Mouse (Mus musculus) spleen, postnatal 4 days (tissue): ENCODE data around the gene Dhfr.

Source experiments
- DNase-seq, 2 experiments: peaks; one replicate each; pipeline ENCODE4 v3.0.0; 2022; ENCODE audit warnings: low spot score in 2 of 2

Gene Dhfr

GRCm38 (mm10) chr13:92354456-92355271 is at the start of gene Dhfr, which contains the start of gene Msh3:
Gene Dhfr (plus strand): TSS chr13:92354726.
Gene Msh3 (minus strand): TSS chr13:92355003.
- peak; percentile 97 to 99 for DNase-seq

- no peak for DNase-seq
Measured at GRCm38 (mm10) chr13:92305680-92306079, 48.8 kb upstream of the Dhfr start, which contains the start of gene Gm20379. Gene Gm20379 (plus strand): TSS chr13:92305980.

DNA sequence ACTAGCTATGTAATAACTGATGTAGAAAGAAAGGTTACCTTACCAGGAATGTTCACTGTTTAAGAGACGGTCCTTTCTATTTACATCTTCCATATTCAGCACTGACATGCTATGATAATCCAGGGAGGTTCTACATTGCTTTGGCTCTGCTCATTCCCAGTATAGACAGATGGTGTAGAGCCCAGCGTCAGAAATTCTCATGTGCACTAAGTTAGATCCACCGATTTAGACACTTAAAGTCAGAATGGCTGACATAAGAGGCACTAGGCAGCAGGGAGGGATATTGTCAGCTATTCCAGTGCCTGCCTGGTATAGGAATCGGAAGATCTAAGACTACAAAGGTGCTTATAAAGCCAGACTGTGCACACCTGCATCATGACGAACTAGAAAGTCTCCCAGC is 39.9 kb upstream of the Dhfr start:
- no peak for DNase-seq

DNA sequence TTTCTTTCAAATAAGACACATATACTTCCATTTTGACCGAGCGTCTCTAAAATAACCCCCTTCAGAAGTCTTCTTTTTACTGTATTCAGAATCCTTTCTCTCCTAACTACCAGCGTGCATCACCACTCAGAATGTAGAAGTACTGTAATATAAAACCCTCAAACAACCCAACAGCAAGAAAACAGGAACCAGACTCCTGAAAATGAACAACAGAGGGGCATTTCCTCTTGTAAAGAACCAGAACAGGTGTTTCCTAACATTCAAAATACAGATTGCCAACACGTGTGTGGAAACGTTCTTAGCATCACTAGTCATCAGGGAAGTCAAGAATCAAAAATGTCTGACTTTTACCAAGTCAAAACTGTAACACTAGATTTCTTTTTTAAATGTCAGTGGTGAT is 33.8 kb upstream of the Dhfr start:
- no peak for DNase-seq

DNA sequence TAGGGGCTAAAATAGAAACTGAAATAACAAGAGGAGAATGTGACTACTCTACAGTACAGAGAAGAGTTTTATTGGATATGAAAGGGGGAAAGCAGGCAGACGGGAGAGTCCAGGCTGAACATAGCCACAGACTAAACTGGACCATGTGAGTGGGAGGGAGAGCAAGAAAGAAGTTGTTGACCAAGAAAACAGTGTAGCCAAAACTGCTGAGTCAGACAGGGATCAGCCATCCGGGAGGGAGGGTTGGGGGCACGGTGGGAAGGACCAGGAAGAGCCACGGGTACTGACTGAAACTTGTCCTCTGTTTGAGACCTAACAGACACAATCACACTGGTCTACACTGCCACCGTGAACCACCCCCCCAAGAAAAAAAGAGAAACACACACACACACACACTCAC is 28.5 kb upstream of the Dhfr start:
- DNase-seq: no peak

DNA sequence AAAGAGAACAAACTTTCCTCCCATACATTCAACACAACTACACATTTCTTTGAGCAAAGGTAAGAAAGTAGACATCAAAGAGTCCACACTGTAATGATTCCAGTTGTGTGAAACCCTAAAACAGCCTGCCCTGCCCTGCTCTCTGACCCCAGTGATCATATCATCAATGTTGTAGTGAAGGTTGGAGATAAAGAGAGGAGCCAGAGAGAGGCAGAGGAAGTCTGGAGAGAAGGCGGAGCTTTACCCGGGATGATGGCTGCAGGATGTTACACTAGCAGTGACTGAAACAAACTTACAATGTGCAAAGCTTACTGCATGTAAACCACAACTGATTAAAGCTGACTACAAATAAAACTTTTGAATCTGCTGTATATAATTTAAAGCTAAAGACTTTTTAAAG is 26.5 kb upstream of the Dhfr start:
- no peak for DNase-seq

DNA sequence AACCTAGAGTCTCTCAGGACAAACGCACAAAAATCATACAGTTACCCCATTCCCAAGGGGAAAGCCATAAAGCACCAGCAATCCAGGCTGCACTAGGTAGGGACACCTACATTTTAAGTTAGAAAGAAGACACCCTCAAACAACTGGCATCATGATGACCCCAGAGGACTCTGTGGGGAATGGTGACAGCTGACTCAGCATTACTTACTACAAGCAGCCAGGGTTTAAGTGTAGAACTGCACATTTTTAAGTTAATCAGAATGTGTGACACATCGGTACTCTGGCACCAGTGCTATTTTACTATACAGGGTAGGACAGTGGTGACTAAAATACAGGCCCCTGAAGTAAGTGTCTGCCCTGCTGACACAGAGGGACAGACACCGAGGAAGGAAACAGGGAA is 23.9 kb upstream of the Dhfr start:
- DNase-seq: no peak

GRCm38 (mm10) chr13:92332103-92332879 is 22.2 kb upstream of the Dhfr start:
- DNase-seq: no peak

DNA sequence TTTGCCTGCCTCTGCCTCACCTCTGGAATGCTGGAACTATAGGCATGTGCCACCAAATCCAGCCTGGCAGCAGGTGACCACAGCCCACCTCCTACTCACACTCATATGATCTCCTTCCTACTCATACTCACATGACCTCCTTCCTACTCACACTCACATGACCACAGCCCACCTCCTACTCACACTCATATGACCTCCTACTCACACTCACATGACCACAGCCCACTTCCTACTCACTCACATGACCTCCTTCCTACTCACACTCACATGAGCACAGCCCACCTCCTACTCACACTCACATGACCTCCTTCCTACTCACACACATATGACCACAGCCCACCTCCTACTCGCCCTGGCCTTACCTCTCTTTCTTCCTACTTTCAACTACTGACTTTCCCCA is 17.7 kb upstream of the Dhfr start:
- DNase-seq: no peak

DNA sequence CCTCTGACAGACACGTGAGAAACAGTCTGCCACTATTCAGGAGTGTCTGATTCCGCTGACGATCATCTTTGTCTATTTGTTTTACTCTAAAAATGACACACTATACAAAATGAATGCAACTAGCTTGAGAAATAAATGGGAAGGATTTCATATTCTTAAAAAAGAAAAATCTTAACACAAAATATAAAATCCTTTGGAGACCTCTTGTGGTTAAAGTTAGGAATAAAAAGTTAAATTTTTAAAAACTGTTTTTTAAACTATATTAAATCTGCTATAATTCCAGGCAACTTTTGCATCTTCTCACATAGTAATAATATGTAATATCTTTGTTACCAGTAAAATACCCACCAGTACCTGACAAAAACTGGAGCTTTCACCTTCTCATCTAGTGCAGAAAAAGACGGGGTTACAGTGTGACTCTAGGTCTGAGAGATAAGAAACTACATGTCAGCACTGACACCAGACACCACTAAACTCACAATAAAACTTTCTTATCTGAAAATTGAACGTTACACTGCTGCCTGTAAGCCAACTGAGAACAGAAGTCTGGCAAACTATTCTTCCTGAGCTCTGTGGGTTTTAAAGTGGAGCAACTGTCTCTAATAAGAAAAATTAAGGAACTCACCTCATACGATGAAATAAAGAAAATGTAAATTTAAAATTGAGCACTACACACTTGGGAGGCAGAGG is 16.6 kb upstream of the Dhfr start:
- no peak for DNase-seq

- no peak for DNase-seq
Measured at GRCm38 (mm10) chr13:92339787-92340186, 14.7 kb upstream of the Dhfr start.

GRCm38 (mm10) chr13:92344033-92344432 is 10.5 kb upstream of the Dhfr start:
- no peak for DNase-seq

DNA sequence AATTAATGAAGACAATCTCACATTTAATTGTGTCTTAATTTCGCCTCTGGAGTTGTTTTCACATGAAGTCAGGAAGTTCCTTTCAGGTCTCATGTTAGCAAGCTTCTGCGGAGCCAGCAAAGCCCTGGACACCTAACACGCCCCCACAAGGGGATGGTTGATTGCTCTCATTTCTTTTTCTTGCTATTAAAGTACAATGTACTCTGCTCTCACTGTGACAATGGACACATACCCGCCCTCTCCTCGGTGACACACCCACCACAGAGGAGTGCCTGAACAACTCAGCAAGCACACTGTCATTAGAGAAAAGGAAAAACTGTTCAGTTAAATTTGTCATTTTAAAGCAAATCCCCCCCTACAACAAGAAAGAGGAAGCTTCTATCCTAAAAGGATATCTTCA is 8.2 kb upstream of the Dhfr start:
- DNase-seq: no peak

GRCm38 (mm10) chr13:92351100-92351499 is 3.4 kb upstream of the Dhfr start:
- DNase-seq: peak in 1 of 2 experiments; percentile 13

DNA sequence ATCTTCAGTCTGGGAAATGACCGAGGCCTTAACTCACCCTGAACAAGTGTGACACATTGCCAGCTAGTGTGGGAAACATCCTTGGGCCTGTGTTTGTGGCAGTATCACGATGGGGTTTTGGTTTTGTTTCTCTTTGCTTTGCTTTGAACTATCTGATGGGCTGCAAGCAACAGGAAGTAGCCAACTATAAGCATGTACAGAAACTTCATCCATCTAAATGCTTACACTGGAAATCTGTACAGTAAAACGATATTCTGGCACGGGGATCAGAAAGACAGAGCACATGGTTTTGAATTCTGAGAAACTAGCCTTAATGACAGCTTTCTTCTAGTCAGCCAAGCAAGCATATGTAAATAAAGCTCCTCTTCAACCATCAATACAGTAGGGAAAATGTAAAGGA is 570 bp upstream of the Dhfr start:
- peak in 1 of 2 experiments; percentile 52 for DNase-seq

DNA sequence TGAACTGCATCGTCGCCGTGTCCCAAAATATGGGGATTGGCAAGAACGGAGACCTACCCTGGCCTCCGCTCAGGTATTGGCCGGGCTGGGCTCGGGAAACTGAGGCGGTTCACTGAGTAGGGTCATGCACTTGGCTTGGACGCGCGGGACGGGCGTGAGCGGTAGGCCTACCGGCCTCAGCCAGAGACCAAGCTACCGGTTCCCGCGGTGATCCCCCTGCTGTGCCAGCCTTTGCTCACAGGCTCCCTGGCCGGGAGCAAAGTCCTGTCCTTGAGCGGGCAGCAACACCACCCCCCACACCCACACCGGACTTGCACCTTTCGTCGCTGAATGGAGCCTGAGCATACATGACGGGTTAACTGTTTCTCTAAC is 732 bp downstream of the Dhfr start:
- DNase-seq: no peak

DNA sequence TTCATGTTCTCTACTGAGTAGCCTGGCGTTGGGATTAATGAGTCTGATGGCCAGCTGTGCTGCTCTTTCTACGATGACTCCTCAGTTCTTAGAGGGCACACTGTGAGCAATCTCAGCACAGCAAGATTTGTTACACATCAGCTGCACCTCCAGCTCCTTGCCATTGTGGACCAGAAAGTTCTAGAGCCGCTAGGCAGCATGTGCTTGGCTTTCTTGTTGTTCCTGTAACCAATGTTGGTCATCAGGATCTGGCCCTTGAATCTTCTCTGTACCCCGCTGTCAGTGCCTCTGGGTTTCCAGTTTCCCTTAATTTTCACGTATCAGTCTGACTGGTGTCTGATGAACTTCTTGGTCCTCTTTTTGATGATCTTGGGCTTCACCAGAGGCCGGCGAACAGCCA is 1.9 kb downstream of the Dhfr start:
- DNase-seq: peak in 1 of 2 experiments; percentile 55

DNA sequence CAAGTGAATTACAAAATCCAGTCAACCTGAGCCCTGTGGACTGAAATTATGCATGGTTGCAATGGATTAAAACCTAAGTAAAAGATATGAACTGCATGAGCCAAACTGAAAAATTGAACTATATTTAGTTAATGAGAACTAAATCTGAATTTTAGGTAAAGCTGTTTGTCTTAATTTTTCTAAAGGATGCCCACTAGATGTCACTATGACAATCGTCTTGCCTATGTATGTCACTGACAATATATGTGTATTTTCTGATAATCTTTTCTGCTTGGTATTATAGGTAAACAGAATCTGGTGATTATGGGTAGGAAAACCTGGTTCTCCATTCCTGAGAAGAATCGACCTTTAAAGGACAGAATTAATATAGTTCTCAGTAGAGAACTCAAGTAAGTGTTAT is 3.1 kb downstream of the Dhfr start:
- no peak for DNase-seq

DNA sequence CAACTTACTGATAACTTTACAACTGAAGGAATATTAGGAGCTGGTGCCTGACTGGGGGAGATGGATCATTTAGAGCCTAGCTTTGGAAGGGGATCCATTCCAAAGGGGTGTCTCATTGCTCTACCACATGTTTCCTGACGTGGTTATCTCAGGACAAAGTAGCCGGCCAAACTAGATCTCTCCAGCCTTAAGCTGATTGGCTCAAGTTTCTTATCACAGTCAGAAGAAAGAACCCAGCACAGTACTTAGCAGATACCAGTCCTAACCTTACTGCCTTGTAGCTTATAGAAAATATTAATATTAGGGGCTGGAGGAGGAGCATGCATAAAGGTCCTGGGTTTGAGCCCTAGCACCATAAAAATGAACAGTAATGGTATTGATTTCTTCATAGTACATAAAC is 7.1 kb downstream of the Dhfr start:
- no peak for DNase-seq

DNA sequence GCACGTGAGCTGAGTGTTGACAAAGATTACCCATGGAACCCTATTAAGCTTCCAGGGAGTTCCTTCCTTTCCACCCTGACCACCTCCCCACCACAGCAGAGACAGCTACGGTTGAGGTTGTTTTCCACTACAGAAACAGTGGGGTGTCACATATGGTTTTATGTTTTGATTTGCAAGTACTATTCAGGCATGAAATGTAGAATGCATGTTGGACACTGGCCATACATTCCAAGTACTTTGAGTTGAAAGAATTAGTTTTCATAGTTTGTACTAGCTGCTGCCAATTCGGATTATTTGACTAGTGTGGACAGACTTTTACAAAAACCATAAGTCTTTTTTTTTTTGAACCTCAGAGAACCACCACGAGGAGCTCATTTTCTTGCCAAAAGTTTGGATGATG is 10.8 kb downstream of the Dhfr start:
- DNase-seq: peak in 1 of 2 experiments; percentile 20

DNA sequence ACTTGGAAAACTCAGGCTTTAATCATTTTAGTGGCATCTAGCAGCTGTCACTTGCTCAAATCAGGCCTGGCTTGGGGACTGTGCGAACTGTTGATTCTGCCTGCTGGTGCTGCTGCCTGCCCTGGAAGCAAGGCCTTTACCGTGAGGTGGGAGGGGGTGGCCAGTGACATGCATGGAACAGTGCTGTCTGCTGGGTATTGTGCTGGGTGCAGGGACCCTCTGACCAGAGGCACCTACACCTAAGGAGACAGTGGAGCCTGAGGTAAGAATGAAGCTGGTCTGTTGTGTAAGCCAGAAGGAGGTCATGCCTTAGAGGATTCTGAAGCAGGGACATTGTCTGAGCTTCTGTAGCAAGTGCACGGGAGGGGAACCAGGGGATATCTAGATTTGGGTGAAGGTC is 16.3 kb downstream of the Dhfr start:
- DNase-seq: peak in 1 of 2 experiments; percentile 55

DNA sequence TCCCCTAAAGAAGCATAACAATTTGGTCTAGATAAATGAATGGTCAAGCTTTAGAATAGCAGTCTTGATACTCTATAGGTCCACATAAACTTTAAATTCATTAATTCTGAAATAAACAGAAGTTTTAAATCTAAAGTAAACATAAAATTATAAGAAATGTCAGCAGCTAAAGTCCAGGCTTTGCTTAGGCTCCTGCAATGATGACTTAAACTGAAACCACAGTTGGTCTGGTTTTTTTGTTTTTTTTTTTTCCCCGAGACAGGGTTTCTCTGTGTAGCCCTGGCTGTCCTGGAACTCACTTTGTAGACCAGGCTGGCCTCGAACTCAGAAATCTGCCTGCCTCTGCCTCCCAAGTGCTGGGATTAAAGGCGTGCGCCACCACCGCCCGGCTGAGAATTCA is 16.9 kb downstream of the Dhfr start:
- DNase-seq: peak in 1 of 2 experiments; percentile 10
